Mouse (Mus musculus) C2C12 (cell line): ENCODE data around the gene Cubn.

Source experiments
- CEBPB ChIP-seq: IDR thresholded peaks from one replicate; pipeline ENCODE4 v1.6.1; 2011; ENCODE audit warnings: low read depth, mild to moderate bottlenecking, control low read depth, moderate library complexity
- CTCF ChIP-seq: IDR thresholded peaks from one replicate; pipeline ENCODE4 v1.5.1; 2011; ENCODE audit not compliant: control insufficient read depth, insufficient read depth, insufficient read length
- FOSL1 ChIP-seq: IDR thresholded peaks from one replicate; pipeline ENCODE4 v1.8.0; 2011; ENCODE audit warnings: mild to moderate bottlenecking, low read length; ENCODE audit not compliant: poor library complexity, insufficient read depth, severe bottlenecking
- MAX ChIP-seq: IDR thresholded peaks from one replicate; pipeline ENCODE4 v1.6.1; 2011; ENCODE audit warnings: mild to moderate bottlenecking, control low read depth
- USF1 ChIP-seq: IDR thresholded peaks from one replicate; pipeline ENCODE4 v1.6.1; 2011; ENCODE audit warnings: low read depth, mild to moderate bottlenecking, control low read depth, moderate library complexity

DNA sequence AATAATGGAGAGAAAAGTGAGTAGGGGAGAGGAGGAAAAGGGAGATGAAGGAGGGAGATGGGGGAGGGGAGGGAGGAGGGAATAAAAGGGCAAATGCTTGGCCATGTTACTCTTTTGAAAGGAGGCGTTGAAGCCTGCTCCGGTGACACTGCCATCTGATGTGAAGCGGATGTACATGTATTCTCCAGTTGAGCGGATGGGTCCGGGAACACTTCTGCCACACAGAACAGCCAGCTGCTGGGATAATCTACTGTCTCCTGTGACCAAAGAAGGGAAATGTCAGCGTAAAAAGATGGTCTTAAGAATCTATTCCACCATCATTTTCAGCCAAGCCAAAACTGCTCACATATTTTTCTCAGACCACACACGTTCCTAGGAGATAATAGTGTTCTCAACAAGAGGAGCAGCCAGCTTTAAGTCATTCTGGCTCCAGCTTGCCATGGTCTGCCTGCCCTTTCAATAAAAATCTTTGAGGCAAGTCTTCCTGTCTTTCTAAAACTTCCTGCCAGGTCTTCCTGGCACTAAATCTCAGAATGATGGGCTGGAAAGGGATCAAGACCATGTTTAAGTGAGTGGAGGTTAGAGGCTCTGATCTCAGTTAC, 149.2 kb downstream of the Cubn start:
- TF ChIP-seq CTCF, result no peak
- TF ChIP-seq USF1, result no peak
- TF ChIP-seq MAX, result no peak
- no peak for TF ChIP-seq FOSL1
- no peak for TF ChIP-seq CEBPB
